In the genomic region with DNA sequence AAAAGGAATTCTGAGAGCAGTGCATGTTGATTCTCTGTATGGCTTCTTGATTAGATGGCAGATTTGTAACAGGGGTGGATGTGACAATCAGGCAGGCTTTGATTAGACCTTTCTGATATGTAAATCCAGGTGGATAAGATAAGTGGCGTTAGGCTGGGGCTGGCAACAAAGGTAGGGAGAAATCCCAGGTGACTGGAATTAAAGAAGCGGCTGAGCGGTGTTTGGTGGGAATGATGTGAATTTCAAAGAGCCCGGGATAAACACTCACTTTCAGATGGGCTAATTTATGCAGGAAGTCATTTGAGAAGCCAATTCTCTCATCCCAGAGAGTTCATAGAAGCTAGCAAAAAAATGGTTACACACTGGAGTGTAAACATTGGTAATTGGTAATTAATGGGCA, we compare ENCODE assay signal across 30 mouse cellular contexts.
DNase-seq lines count a peak whose midpoint lies in the region; ATAC-seq and TF ChIP-seq lines count a peak whose summit lies in the region.
"Had no signal": no experiment of that assay in that cellular context is flagged by ENCODE, and none has a peak within 500 bp of the region (broad histone marks: within the 10 kb centered on the region; RNA-seq: fewer than 3 reads in every experiment).

No protein-coding gene starts in this region.

- H3K27ac ChIP-seq in forebrain, postnatal 0 days (ENCODE audit: low read depth, low read length) = no peak overlapping the region
- no peak overlapping the region for H3K27ac ChIP-seq in forebrain, embryonic 15.5 days (replicated peaks)
- H3K27ac ChIP-seq in neural tube, embryonic 13.5 days (replicated peaks) = no peak overlapping the region
- peak overlapping the region; percentile 34; the same call in 1 of the 2 replicates for H3K27ac ChIP-seq in midbrain, embryonic 14.5 days (replicated peaks; ENCODE audit: low read depth, low read length)
- no peak overlapping the region for H3K27ac ChIP-seq in neural tube, embryonic 15.5 days (replicated peaks)
- H3K27ac ChIP-seq: heart, embryonic 10.5 days; heart, embryonic 15.5 days; liver, embryonic 14.5 days; stomach, postnatal 0 days had no signal

- peaks cover 7% of the 10 kb centered on the region; the same call in 1 of the 2 replicates for H3K4me1 ChIP-seq in forebrain, postnatal 0 days (ENCODE audit: insufficient read depth)
- peaks cover 32% of the 10 kb centered on the region for H3K4me1 ChIP-seq in forebrain, embryonic 15.5 days
- H3K4me1 ChIP-seq in neural tube, embryonic 13.5 days (replicated peaks) = peaks cover 22% of the 10 kb centered on the region
- peaks cover 20% of the 10 kb centered on the region for H3K4me1 ChIP-seq in midbrain, embryonic 14.5 days (ENCODE audit: control insufficient read depth, insufficient read depth, low read length)
- H3K4me1 ChIP-seq in neural tube, embryonic 15.5 days = peaks cover 16% of the 10 kb centered on the region; the same call in 1 of the 2 replicates

- H3K27me3 ChIP-seq in forebrain, postnatal 0 days (ENCODE audit: insufficient read depth, low read length) = no peaks in the 10 kb centered on the region
- no peaks in the 10 kb centered on the region for H3K27me3 ChIP-seq in forebrain, embryonic 15.5 days
- H3K27me3 ChIP-seq in neural tube, embryonic 13.5 days = no peaks in the 10 kb centered on the region
- H3K27me3 ChIP-seq in midbrain, embryonic 14.5 days (ENCODE audit: control insufficient read depth, insufficient read depth, low read length) = no peaks in the 10 kb centered on the region
- no peaks in the 10 kb centered on the region for H3K27me3 ChIP-seq in neural tube, embryonic 15.5 days (replicated peaks)
- H3K27me3 ChIP-seq: Patski had no signal

- WGBS in forebrain, postnatal 0 days = 20% methylated on average over 4 of the region's 4 CpGs
- WGBS in forebrain, embryonic 15.5 days = 22% methylated on average over 4 of the region's 4 CpGs
- WGBS in neural tube, embryonic 13.5 days = 37% methylated on average over 4 of the region's 4 CpGs
- WGBS in midbrain, embryonic 14.5 days = 21% methylated on average over 4 of the region's 4 CpGs
- WGBS in neural tube, embryonic 15.5 days = 21% methylated on average over 4 of the region's 4 CpGs

- no peak for TF ChIP-seq CTCF in forebrain, postnatal 0 days (IDR thresholded peaks at IDR 0.05; ENCODE audit: low read depth)

- DNase-seq in forebrain, postnatal 0 days = no peak
- no peak for DNase-seq in neural tube, embryonic 10.5 days (ENCODE audit: extremely low spot score, low spot score)
- peak; percentile 61 for DNase-seq in midbrain, embryonic 14.5 days
- no peak for DNase-seq in thymus, postnatal 10 days (ENCODE audit: low spot score in 2 of 2)
- DNase-seq in adrenal gland, adult 8-10 months = no peak
- DNase-seq: adrenal gland, postnatal 25 days; cerebellum, adult 2 months; cerebellum, postnatal 14 days; gastrocnemius, postnatal 10 days; heart, postnatal 36 days; kidney, adult 11 months; kidney, postnatal 14 days; layer of hippocampus, adult 9-11 months; liver; lung, embryonic 14.5 days; lung, postnatal 36 days; right cerebral cortex, adult 18-20 months; spleen, adult 18-20 months; thymus, adult 18-20 months; thymus, postnatal 36 days had no signal

- no peak overlapping the region; the same call in 1 of the 2 replicates for H3K9ac ChIP-seq in forebrain, postnatal 0 days
- H3K9ac ChIP-seq in forebrain, embryonic 15.5 days (replicated peaks) = no peak overlapping the region
- H3K9ac ChIP-seq in neural tube, embryonic 13.5 days = no peak overlapping the region
- H3K9ac ChIP-seq in midbrain, embryonic 14.5 days (replicated peaks; ENCODE audit: low read length) = no peak overlapping the region
- no peak overlapping the region for H3K9ac ChIP-seq in neural tube, embryonic 15.5 days (replicated peaks)
- H3K9ac ChIP-seq: heart, embryonic 15.5 days; liver, embryonic 14.5 days; lung, embryonic 14.5 days had no signal

- H3K4me2 ChIP-seq in forebrain, postnatal 0 days (ENCODE audit: low read depth) = peak overlapping the region; percentile 13; the same call in 1 of the 2 replicates
- no peak overlapping the region for H3K4me2 ChIP-seq in forebrain, embryonic 15.5 days (replicated peaks)
- H3K4me2 ChIP-seq in neural tube, embryonic 13.5 days = 0 out of 2 replicates have a peak overlapping the region, but pooled peaks have one; percentile 22
- H3K4me2 ChIP-seq in midbrain, embryonic 14.5 days (ENCODE audit: low read length) = no peak overlapping the region
- peak overlapping the region; percentile 17; the same call in 1 of the 2 replicates for H3K4me2 ChIP-seq in neural tube, embryonic 15.5 days
- H3K4me2 ChIP-seq: heart, embryonic 15.5 days; lung, embryonic 14.5 days had no signal

- no peaks in the 10 kb centered on the region for H3K9me3 ChIP-seq in forebrain, postnatal 0 days (ENCODE audit: low read length)
- no peaks in the 10 kb centered on the region for H3K9me3 ChIP-seq in forebrain, embryonic 15.5 days
- no peaks in the 10 kb centered on the region for H3K9me3 ChIP-seq in neural tube, embryonic 13.5 days
- H3K9me3 ChIP-seq in midbrain, embryonic 14.5 days (ENCODE audit: control insufficient read depth, low read length) = no peaks in the 10 kb centered on the region
- no peaks in the 10 kb centered on the region for H3K9me3 ChIP-seq in neural tube, embryonic 15.5 days (replicated peaks)
- H3K9me3 ChIP-seq: heart, embryonic 10.5 days; heart, embryonic 15.5 days had no signal

- H3K4me3 ChIP-seq in forebrain, postnatal 0 days (ENCODE audit: low read depth, low read length) = no peak overlapping the region
- H3K4me3 ChIP-seq in forebrain, embryonic 15.5 days = no peak overlapping the region
- no peak overlapping the region for H3K4me3 ChIP-seq in neural tube, embryonic 13.5 days
- no peak overlapping the region for H3K4me3 ChIP-seq in midbrain, embryonic 14.5 days (replicated peaks; ENCODE audit: low read depth, low read length)
- no peak overlapping the region for H3K4me3 ChIP-seq in neural tube, embryonic 15.5 days (replicated peaks)
- H3K4me3 ChIP-seq: erythroblast, embryonic 14.5 days; heart, embryonic 10.5 days; heart, embryonic 15.5 days had no signal

- ATAC-seq in forebrain, postnatal 0 days = no peak; the same call in 1 of the 2 replicates
- ATAC-seq in forebrain, embryonic 15.5 days (replicated peaks) = no peak
- ATAC-seq in neural tube, embryonic 13.5 days (ENCODE audit: low read depth) = no peak
- no peak for ATAC-seq in midbrain, embryonic 14.5 days (ENCODE audit: low FRiP score, low TSS enrichment)
- ATAC-seq in neural tube, embryonic 15.5 days (ENCODE audit: low FRiP score) = no peak
- ATAC-seq: inflammation-experienced regulatory T-cells, adult 6 months; Patski had no signal

- no peaks in the 10 kb centered on the region for H3K36me3 ChIP-seq in forebrain, postnatal 0 days (ENCODE audit: insufficient read depth)
- H3K36me3 ChIP-seq in forebrain, embryonic 15.5 days = no peaks in the 10 kb centered on the region
- no peaks in the 10 kb centered on the region for H3K36me3 ChIP-seq in neural tube, embryonic 13.5 days
- H3K36me3 ChIP-seq in midbrain, embryonic 14.5 days (ENCODE audit: control insufficient read depth, insufficient read depth, low read length) = no peaks in the 10 kb centered on the region
- H3K36me3 ChIP-seq in neural tube, embryonic 15.5 days = no peaks in the 10 kb centered on the region
- H3K36me3 ChIP-seq: heart, embryonic 10.5 days; heart, embryonic 15.5 days had no signal

Comparison
In these comparisons a context has a peak if more than half of its experiments do, and no peak if none do; other contexts are left out.
1. H3K4me2 ChIP-seq: peak in forebrain, postnatal 0 days (single experiment), neural tube, embryonic 13.5 days (single experiment) and neural tube, embryonic 15.5 days (single experiment); none in forebrain, embryonic 15.5 days (single experiment) and midbrain, embryonic 14.5 days (single experiment).